Mouse (Mus musculus): ENCODE data around the gene Tfec. TPM values are rescaled to one million over a fixed set of nuclear protein-coding genes. Genes with fewer than 3 reads are reported as not detected.

Gene Tfec
- polyA plus RNA-seq (2012), result not detected in 2 replicates

- Histone ChIP-seq H3K4me1 (ENCODE audit: control insufficient read depth) (no peaks in the 10 kb centered on the region), H3K36me3 (ENCODE audit: control insufficient read depth) (no peaks in the 10 kb centered on the region), H3K9me3 (ENCODE audit: control insufficient read depth, low read length) (no peaks in the 10 kb centered on the region), H3K27me3 (ENCODE audit: control insufficient read depth) (no peaks in the 10 kb centered on the region), H3K4me3 (replicated peaks) (no peak within 1 kb of the TSS)
- TF ChIP-seq TAL1 (IDR thresholded peaks at IDR 0.05; ENCODE audit: low read length) (no peak), GATA1 (IDR thresholded peaks at IDR 0.05; ENCODE audit: low read length) (no peak)
Observed at GRCm38 (mm10) chr6:16898251-16898862, at the start of gene Tfec. Gene Tfec, minus strand, starts transcription at chr6:16898441.

- Histone ChIP-seq H3K4me3 (replicated peaks) (no peak overlapping the region), H3K27me3 (ENCODE audit: control insufficient read depth) (no peaks in the 10 kb centered on the region), H3K4me1 (ENCODE audit: control insufficient read depth) (no peaks in the 10 kb centered on the region), H3K9me3 (ENCODE audit: control insufficient read depth, low read length) (no peaks in the 10 kb centered on the region), H3K36me3 (ENCODE audit: control insufficient read depth) (no peaks in the 10 kb centered on the region)
- TF ChIP-seq TAL1 (IDR thresholded peaks at IDR 0.05; ENCODE audit: low read length), result no peak
- no peak for TF ChIP-seq GATA1 (IDR thresholded peaks at IDR 0.05; ENCODE audit: low read length)
Observed at GRCm38 (mm10) chr6:16947837-16948236, 49.6 kb upstream of the Tfec start.

GRCm38 (mm10) chr6:16943513-16943912 is 45.3 kb upstream of the Tfec start:
- TF ChIP-seq GATA1 (IDR thresholded peaks at IDR 0.05; ENCODE audit: low read length), result no peak
- Histone ChIP-seq H3K4me3 (replicated peaks) (no peak overlapping the region), H3K27me3 (ENCODE audit: control insufficient read depth) (no peaks in the 10 kb centered on the region), H3K4me1 (ENCODE audit: control insufficient read depth) (no peaks in the 10 kb centered on the region), H3K36me3 (ENCODE audit: control insufficient read depth) (no peaks in the 10 kb centered on the region), H3K9me3 (ENCODE audit: control insufficient read depth, low read length) (no peaks in the 10 kb centered on the region)

- no peak for TF ChIP-seq GATA1 (IDR thresholded peaks at IDR 0.05; ENCODE audit: low read length)
- TF ChIP-seq TAL1 (IDR thresholded peaks at IDR 0.05; ENCODE audit: low read length), result no peak
- H3K9me3 ChIP-seq (ENCODE audit: control insufficient read depth, low read length), result no peaks in the 10 kb centered on the region
- H3K27me3 ChIP-seq (ENCODE audit: control insufficient read depth), result no peaks in the 10 kb centered on the region
- no peaks in the 10 kb centered on the region for H3K36me3 ChIP-seq (ENCODE audit: control insufficient read depth)
- no peak overlapping the region for H3K4me3 ChIP-seq (replicated peaks)
- H3K4me1 ChIP-seq (ENCODE audit: control insufficient read depth), result no peaks in the 10 kb centered on the region
Observed at GRCm38 (mm10) chr6:16942433-16942832, 44.2 kb upstream of the Tfec start.

- Histone ChIP-seq H3K4me1 (ENCODE audit: control insufficient read depth) (no peaks in the 10 kb centered on the region), H3K9me3 (ENCODE audit: control insufficient read depth, low read length) (no peaks in the 10 kb centered on the region), H3K27me3 (ENCODE audit: control insufficient read depth) (no peaks in the 10 kb centered on the region), H3K4me3 (replicated peaks) (no peak overlapping the region), H3K36me3 (ENCODE audit: control insufficient read depth) (no peaks in the 10 kb centered on the region)
- TF ChIP-seq GATA1 (IDR thresholded peaks at IDR 0.05; ENCODE audit: low read length), result no peak
- no peak for TF ChIP-seq TAL1 (IDR thresholded peaks at IDR 0.05; ENCODE audit: low read length)
Observed at GRCm38 (mm10) chr6:16931059-16931458, 32.8 kb upstream of the Tfec start.

GRCm38 (mm10) chr6:16920111-16920656 is 21.9 kb upstream of the Tfec start:
- H3K27me3 ChIP-seq (ENCODE audit: control insufficient read depth), result no peaks in the 10 kb centered on the region
- H3K36me3 ChIP-seq (ENCODE audit: control insufficient read depth), result no peaks in the 10 kb centered on the region
- H3K4me1 ChIP-seq (ENCODE audit: control insufficient read depth), result no peaks in the 10 kb centered on the region
- H3K4me3 ChIP-seq (replicated peaks), result no peak overlapping the region
- H3K9me3 ChIP-seq (ENCODE audit: control insufficient read depth, low read length), result no peaks in the 10 kb centered on the region
- no peak for TF ChIP-seq GATA1 (IDR thresholded peaks at IDR 0.05; ENCODE audit: low read length)
- no peak for TF ChIP-seq TAL1 (IDR thresholded peaks at IDR 0.05; ENCODE audit: low read length)

- no peak for TF ChIP-seq GATA1 (IDR thresholded peaks at IDR 0.05; ENCODE audit: low read length)
- no peak for TF ChIP-seq TAL1 (IDR thresholded peaks at IDR 0.05; ENCODE audit: low read length)
- Histone ChIP-seq H3K27me3 (ENCODE audit: control insufficient read depth) (no peaks in the 10 kb centered on the region), H3K9me3 (ENCODE audit: control insufficient read depth, low read length) (no peaks in the 10 kb centered on the region), H3K4me1 (ENCODE audit: control insufficient read depth) (no peaks in the 10 kb centered on the region), H3K4me3 (replicated peaks) (no peak overlapping the region), H3K36me3 (ENCODE audit: control insufficient read depth) (no peaks in the 10 kb centered on the region)
Observed at GRCm38 (mm10) chr6:16891819-16892218, 6.4 kb downstream of the Tfec start.

GRCm38 (mm10) chr6:16883537-16884307 is 14.5 kb downstream of the Tfec start:
- Histone ChIP-seq H3K27me3 (ENCODE audit: control insufficient read depth) (no peaks in the 10 kb centered on the region), H3K9me3 (ENCODE audit: control insufficient read depth, low read length) (no peaks in the 10 kb centered on the region), H3K4me3 (replicated peaks) (no peak overlapping the region), H3K4me1 (ENCODE audit: control insufficient read depth) (no peaks in the 10 kb centered on the region), H3K36me3 (ENCODE audit: control insufficient read depth) (no peaks in the 10 kb centered on the region)
- TF ChIP-seq GATA1 (IDR thresholded peaks at IDR 0.05; ENCODE audit: low read length), result no peak
- TF ChIP-seq TAL1 (IDR thresholded peaks at IDR 0.05; ENCODE audit: low read length), result no peak

GRCm38 (mm10) chr6:16874021-16874542 is 24.2 kb downstream of the Tfec start:
- TF ChIP-seq TAL1 (IDR thresholded peaks at IDR 0.05; ENCODE audit: low read length) (no peak), GATA1 (IDR thresholded peaks at IDR 0.05; ENCODE audit: low read length) (no peak)
- Histone ChIP-seq H3K27me3 (ENCODE audit: control insufficient read depth) (no peaks in the 10 kb centered on the region), H3K4me1 (ENCODE audit: control insufficient read depth) (no peaks in the 10 kb centered on the region), H3K9me3 (ENCODE audit: control insufficient read depth, low read length) (no peaks in the 10 kb centered on the region), H3K36me3 (ENCODE audit: control insufficient read depth) (no peaks in the 10 kb centered on the region), H3K4me3 (replicated peaks) (no peak overlapping the region)
